Mouse (Mus musculus) heart, adult 10 weeks (tissue): ENCODE results near the gene Gm13119. TPM values are rescaled to one million over a fixed set of nuclear protein-coding genes. Genes with fewer than 3 reads are reported as not detected.

Experiments used
- polyA plus RNA-seq: library from polyadenylated mRNA; stranded (reverse); fragments of 350-450 nt; fragmentation: Illumina TruSeq; extraction: RNeasy Lipid Tissue Mini Kit (QIAGEN cat#74804); gene quantifications from one replicate; pipeline ENCODE4 v1.2.3, GENCODE M21; 2014; ENCODE audit warnings: low read depth, low replicate concordance

The Gm13119 gene
- polyA plus RNA-seq = not detected

DNA sequence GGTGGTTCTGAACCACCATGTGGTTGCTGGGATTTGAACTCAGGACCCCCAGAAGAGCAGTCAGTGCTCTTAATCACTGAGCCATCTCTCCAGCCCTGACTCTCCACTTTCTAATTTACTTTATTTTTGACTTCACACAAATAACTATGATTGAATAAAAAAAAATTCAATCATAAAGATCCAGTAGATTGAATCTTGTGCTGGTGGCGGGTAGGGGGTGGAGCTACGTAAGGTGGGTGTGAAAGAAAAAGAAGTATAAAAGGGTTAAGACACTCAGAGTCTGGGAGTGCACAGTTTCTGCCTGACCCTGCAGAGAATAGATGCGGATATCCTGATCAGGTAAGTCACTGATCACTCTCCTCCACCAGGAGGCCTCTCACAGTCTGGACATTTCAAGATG lies at the start of gene Gm13119:
Gene Gm13119 (plus strand): TSS at position 301 of the 400 bp plus-strand sequence.

GRCm38 (mm10) chr4:144329949-144330348 lies 27.8 kb upstream of the Gm13119 start, which contains the start of gene Gm13128:
Gene Gm13128, plus strand, starts transcription at chr4:144330249.

DNA sequence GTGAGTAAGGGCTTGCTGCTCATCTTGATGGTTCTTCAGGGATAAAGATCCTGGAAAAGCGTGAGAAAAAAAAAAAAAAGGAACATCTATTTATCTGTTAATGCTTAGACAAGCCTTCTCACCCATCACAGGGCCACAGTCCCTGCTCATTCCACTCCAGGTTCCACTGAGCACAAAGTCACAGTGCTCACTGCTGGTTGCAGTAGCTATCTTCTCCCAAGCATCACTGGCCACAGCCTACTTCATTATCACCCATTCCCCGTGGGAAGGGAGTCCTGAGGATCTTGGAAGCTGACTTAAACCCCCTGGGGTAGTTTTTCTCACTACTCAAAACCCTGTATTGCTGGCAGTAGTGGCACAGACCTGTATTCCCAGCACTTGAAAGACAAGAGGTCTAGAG lies 20.2 kb downstream of the Gm13119 start, which contains the start of gene Pramef20:
Gene Pramef20 (minus strand): TSS at position 23 of the 400 bp plus-strand sequence.

DNA sequence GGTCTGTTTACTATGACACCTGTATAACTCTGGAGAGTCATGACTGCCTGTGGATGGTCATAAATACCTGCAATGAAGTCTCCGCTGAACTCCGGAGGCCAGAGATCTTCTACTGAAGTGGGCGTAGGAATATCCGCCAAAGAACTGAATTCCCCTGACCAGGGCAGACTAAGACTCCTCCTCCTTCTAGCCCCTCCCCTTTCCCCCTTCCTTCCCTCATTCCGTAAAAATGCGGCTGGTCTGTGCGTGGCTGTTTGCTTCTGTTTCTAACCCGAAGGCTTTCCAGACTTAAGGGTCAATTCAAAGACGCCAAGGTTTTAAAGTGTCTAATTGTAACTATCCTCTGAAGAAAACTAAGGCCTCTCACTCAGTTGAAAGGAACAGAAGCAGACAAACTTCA lies 50.5 kb downstream of the Gm13119 start, which contains the start of gene Pramef12:
Gene Pramef12 (minus strand): TSS at position 175 of the 400 bp plus-strand sequence.

Other genes starting within 250 kb of the Gm13119 start
- gene Oog3, start 195.3 kb upstream of the Gm13119 start, polyA plus RNA-seq = not detected
- not detected for gene Oog2, start 167.2 kb upstream of the Gm13119 start, polyA plus RNA-seq
- gene C87977, start 144.6 kb upstream of the Gm13119 start, polyA plus RNA-seq = not detected
- not detected for gene Pramel5, start 77.5 kb upstream of the Gm13119 start, polyA plus RNA-seq
- gene Gm13128, start 27.7 kb upstream of the Gm13119 start, polyA plus RNA-seq = not detected
- gene Pramef20, start 20.0 kb downstream of the Gm13119 start, polyA plus RNA-seq = not detected
- gene Pramef12, start 50.5 kb downstream of the Gm13119 start, polyA plus RNA-seq = not detected
- not detected for gene 1700012P22Rik, start 80.8 kb downstream of the Gm13119 start, polyA plus RNA-seq
- gene Gm9944, start 95.4 kb downstream of the Gm13119 start, polyA plus RNA-seq = not detected
- not detected for gene Aadacl3, start 105.8 kb downstream of the Gm13119 start, polyA plus RNA-seq
- gene 9430007A20Rik, start 161.9 kb downstream of the Gm13119 start, polyA plus RNA-seq = not detected
- not detected for gene Gm13124, start 207.2 kb downstream of the Gm13119 start, polyA plus RNA-seq